Mouse (Mus musculus): ENCODE data around the gene 0610037L13Rik. TPM values are rescaled to one million over a fixed set of nuclear protein-coding genes. Genes with fewer than 3 reads are reported as not detected.

Gene 0610037L13Rik
- polyA plus RNA-seq, 1 experiment from 2014 or later: 109 TPM

- no peak overlapping the region for H3K4me3 ChIP-seq (ENCODE audit: low read depth, low read length)
- no peak overlapping the region for H3K4me2 ChIP-seq (ENCODE audit: low read depth)
- H3K9me3 ChIP-seq (ENCODE audit: control insufficient read depth, low read length): no peaks in the 10 kb centered on the region
- H3K4me1 ChIP-seq (ENCODE audit: control insufficient read depth, insufficient read depth, low read length): no peaks in the 10 kb centered on the region
- no peaks in the 10 kb centered on the region for H3K27me3 ChIP-seq (ENCODE audit: control insufficient read depth, insufficient read depth, low read length)
- no peaks in the 10 kb centered on the region for H3K36me3 ChIP-seq (ENCODE audit: control insufficient read depth, insufficient read depth, low read length)
- DNase-seq (ENCODE audit: low spot score) (no peak), ATAC-seq (ENCODE audit: insufficient read depth, low FRiP score, low TSS enrichment) (no peak)
- 92% methylated on average over 7 of the region's 7 CpGs for WGBS
- H3K9ac ChIP-seq (ENCODE audit: low read length): no peak overlapping the region
- H3K27ac ChIP-seq (ENCODE audit: low read depth, low read length): no peak overlapping the region
These were observed 53.1 kb downstream of the 0610037L13Rik start for GRCm38 (mm10) chr4:107942741-107943140.

GRCm38 (mm10) chr4:107944141-107944540 lies 54.5 kb downstream of the 0610037L13Rik start:
- Histone ChIP-seq H3K9me3 (ENCODE audit: control insufficient read depth, low read length) (no peaks in the 10 kb centered on the region), H3K27ac (ENCODE audit: low read depth, low read length) (no peak overlapping the region), H3K4me1 (ENCODE audit: control insufficient read depth, insufficient read depth, low read length) (no peaks in the 10 kb centered on the region), H3K27me3 (ENCODE audit: control insufficient read depth, insufficient read depth, low read length) (no peaks in the 10 kb centered on the region), H3K4me2 (ENCODE audit: low read depth) (no peak overlapping the region), H3K4me3 (ENCODE audit: low read depth, low read length) (no peak overlapping the region), H3K36me3 (ENCODE audit: control insufficient read depth, insufficient read depth, low read length) (no peaks in the 10 kb centered on the region), H3K9ac (ENCODE audit: low read length) (no peak overlapping the region)
- no peak for ATAC-seq (ENCODE audit: insufficient read depth, low FRiP score, low TSS enrichment)
- WGBS: 85% methylated on average over 2 of the region's 2 CpGs
- DNase-seq (ENCODE audit: low spot score): no peak

Other genes with a start within 250 kb of the 0610037L13Rik start
- gene Dmrtb1, start 205.6 kb upstream of the 0610037L13Rik start, polyA plus RNA-seq (2014; fragmentation: Nextera tagmentation; extraction: Ambion mirVana): 5.8 and 7.1 TPM in 2 replicates
- gene Lrp8, start 87.6 kb upstream of the 0610037L13Rik start, polyA plus RNA-seq (2014; fragmentation: Nextera tagmentation; extraction: Ambion mirVana): 25.6 and 27.6 TPM in 2 replicates
- 195 and 208 TPM in 2 replicates for gene Magoh, start 10.1 kb upstream of the 0610037L13Rik start, polyA plus RNA-seq (2014; fragmentation: Nextera tagmentation; extraction: Ambion mirVana)
- gene Cpt2, start 33.8 kb downstream of the 0610037L13Rik start, polyA plus RNA-seq (2014; fragmentation: Nextera tagmentation; extraction: Ambion mirVana): 34.8 and 35.0 TPM in 2 replicates
- not detected in 2 replicates for gene Slc1a7, start 78.5 kb downstream of the 0610037L13Rik start, polyA plus RNA-seq (2014; fragmentation: Nextera tagmentation; extraction: Ambion mirVana)
- 0.36 and 0.42 TPM in 2 replicates for gene Podn, start 206.6 kb downstream of the 0610037L13Rik start, polyA plus RNA-seq (2014; fragmentation: Nextera tagmentation; extraction: Ambion mirVana)